ENCODE assay signal across 1 mouse cellular context in the genomic region with DNA sequence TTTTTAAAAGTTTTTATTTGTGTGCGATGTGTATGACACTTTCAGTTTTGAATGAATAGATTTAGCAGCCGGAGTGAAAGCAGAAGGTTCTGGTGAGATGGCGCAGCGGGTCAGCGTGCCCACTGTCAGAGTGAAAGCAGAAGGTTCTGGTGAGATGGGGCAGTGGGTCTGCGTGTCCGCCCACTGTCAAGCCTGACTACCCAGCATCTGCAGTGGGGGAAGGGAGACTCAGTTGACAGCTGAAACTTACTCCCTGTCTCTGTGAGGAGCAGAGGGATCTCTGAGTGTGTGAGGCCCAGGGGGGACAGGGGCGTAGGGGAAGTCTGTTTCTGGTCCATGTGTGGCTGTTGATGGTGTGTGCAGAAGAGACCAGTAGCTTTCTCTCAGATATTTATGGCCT.
TF ChIP-seq lines count a peak whose summit lies in the region.

No protein-coding gene starts in this region.

TF ChIP-seq in MEL, 35 proteins besides CTCF, POLR2A, EP300 and RAD21:
- no peak for TF ChIP-seq TCF12 (IDR thresholded peaks at IDR 0.05; ENCODE audit: low read depth, low read length)
- no peak for TF ChIP-seq POLR2AphosphoS2 (IDR thresholded peaks at IDR 0.05; ENCODE audit: low read length)
- TF ChIP-seq ZNF384 (IDR thresholded peaks at IDR 0.05; ENCODE audit: low read depth, low read length), result no peak
- TF ChIP-seq HCFC1 (IDR thresholded peaks at IDR 0.05; ENCODE audit: low read depth, low read length), result no peak
- no peak for TF ChIP-seq USF1 (IDR thresholded peaks at IDR 0.05; ENCODE audit: low read depth, low read length)
- TF ChIP-seq KAT2A (conservative IDR thresholded peaks at IDR 0.05; ENCODE audit: low read depth, low read length), result no peak
- TF ChIP-seq ZMIZ1 (IDR thresholded peaks at IDR 0.05; ENCODE audit: low read depth, low read length), result no peak
- TF ChIP-seq ZKSCAN1 (IDR thresholded peaks at IDR 0.05; ENCODE audit: low read depth, low read length), result no peak
- TF ChIP-seq GATA1 (IDR thresholded peaks at IDR 0.05; ENCODE audit: low read depth, low read length), result no peak
- TF ChIP-seq MXI1 (IDR thresholded peaks at IDR 0.05; ENCODE audit: low read depth, low read length), result no peak
- TF ChIP-seq NRF1 (IDR thresholded peaks at IDR 0.05; ENCODE audit: insufficient read depth, low read depth, low read length, poor library complexity, severe bottlenecking), result no peak
- no peak for TF ChIP-seq SIN3A (IDR thresholded peaks at IDR 0.05; ENCODE audit: low read length)
- no peak for TF ChIP-seq RCOR1 (IDR thresholded peaks at IDR 0.05; ENCODE audit: low read depth, low read length)
- no peak for TF ChIP-seq ZC3H11A (IDR thresholded peaks at IDR 0.05; ENCODE audit: low read depth, low read length)
- TF ChIP-seq TBP (IDR thresholded peaks at IDR 0.05; ENCODE audit: low read depth, low read length), result no peak
